In the genomic region with DNA sequence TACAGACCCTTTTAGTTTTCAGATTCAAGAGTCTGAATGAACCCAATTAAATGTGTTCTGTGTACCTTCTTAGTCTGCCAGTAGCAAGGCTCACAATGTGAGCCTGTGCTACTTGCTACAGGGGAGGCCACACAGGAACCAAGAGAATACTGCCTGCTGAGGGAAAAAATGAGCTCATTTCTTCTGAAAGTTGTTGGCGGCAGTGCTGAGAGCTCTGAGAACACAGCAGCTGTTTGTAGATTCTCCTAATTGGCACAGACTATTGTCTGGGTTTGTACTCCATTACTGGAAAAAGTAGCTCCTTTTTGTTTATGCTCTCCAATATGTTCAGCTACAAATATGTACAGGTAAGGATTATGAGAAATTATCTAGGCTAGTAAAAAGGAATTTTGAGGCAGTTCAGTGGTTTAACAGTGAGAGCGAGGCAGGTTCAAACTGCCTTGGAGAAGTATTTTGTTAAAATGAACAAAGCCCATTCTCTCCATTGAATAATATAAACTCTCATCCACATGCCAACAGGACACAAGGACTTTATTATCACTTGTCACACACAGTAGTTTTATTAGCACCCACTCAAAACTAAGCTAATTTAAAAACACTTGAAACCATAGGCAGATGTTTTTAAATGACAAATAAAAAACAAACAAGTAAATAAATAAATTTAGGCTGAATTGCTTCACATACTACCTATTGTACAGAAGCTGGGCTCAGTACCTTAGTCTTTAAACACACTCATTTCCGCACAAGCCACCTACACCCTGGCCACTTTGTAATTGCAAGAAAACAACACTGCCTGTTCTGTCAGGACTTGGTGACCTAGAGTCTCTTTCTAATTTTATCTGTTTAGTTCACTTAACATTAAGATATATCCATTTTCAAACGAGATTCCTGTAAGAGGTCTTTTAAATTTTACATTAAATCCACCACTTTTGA, we compare ENCODE assay signal across 7 mouse cellular contexts.
DNase-seq lines count a peak whose midpoint lies in the region; ATAC-seq and TF ChIP-seq lines count a peak whose summit lies in the region.

No protein-coding gene starts in this region.

- peak; percentile 84 for DNase-seq in Muller cell, postnatal 12 days (ENCODE audit: inconsistent ontology term)
- peak; percentile 72 for DNase-seq in cerebellum, adult 11-12 months
- peak; percentile 28 to 30 for DNase-seq in frontal cortex, postnatal 14 days (ENCODE audit: low spot score in 2 of 2)
- peak; percentile 65 to 90 for DNase-seq in left cerebral cortex, postnatal 25 days (ENCODE audit: low spot score in 2 of 2)
- peak; percentile 40 for DNase-seq in skeletal muscle tissue, adult 2 months (ENCODE audit: low read depth, low spot score)
- no peak for DNase-seq in liver, postnatal 0 days
- DNase-seq in adrenal gland, postnatal 25 days: no peak

- no peak overlapping the region for H3K27ac ChIP-seq in liver, postnatal 0 days (ENCODE audit: low read depth)

- TF ChIP-seq CTCF in liver, postnatal 0 days (IDR thresholded peaks at IDR 0.05; ENCODE audit: low read depth): no peak

- H3K9me3 ChIP-seq in liver, postnatal 0 days (ENCODE audit: low read length): no peaks in the 10 kb centered on the region

- no peak overlapping the region for H3K4me3 ChIP-seq in liver, postnatal 0 days (ENCODE audit: low read depth, low read length)

- no peaks in the 10 kb centered on the region for H3K4me1 ChIP-seq in liver, postnatal 0 days (ENCODE audit: insufficient read depth)

- TF ChIP-seq EP300 in liver, postnatal 0 days (IDR thresholded peaks at IDR 0.05; ENCODE audit: low read depth): no peak

- no peak overlapping the region for H3K9ac ChIP-seq in liver, postnatal 0 days (replicated peaks)

- H3K27me3 ChIP-seq in liver, postnatal 0 days (ENCODE audit: insufficient read depth, low read length): no peaks in the 10 kb centered on the region

- intact Hi-C loops in left cerebral cortex, postnatal 25 days (cut with DNase I): loop anchor here (5.0 kb wide), 1 partner anchor 80 kb away; no protein-coding TSS in a partner anchor

- H3K36me3 ChIP-seq in liver, postnatal 0 days (replicated peaks; ENCODE audit: insufficient read depth, low read length): no peaks in the 10 kb centered on the region

- no peak for ATAC-seq in liver, postnatal 0 days

- WGBS in liver, postnatal 0 days (ENCODE audit: insufficient replicate concordance): 58% methylated on average over 4 of the region's 4 CpGs

- H3K4me2 ChIP-seq in liver, postnatal 0 days (ENCODE audit: low read depth, low read length): no peak overlapping the region

Comparison
In these comparisons a context has a peak if more than half of its experiments do, and no peak if none do; other contexts are left out.
1. DNase-seq: peak in Muller cell, postnatal 12 days (single experiment), cerebellum, adult 11-12 months (single experiment), frontal cortex, postnatal 14 days (2 of 2), left cerebral cortex, postnatal 25 days (2 of 2) and skeletal muscle tissue, adult 2 months (single experiment); none in liver, postnatal 0 days (single experiment) and adrenal gland, postnatal 25 days (single experiment).